Mouse (Mus musculus) MEL (cell line): ENCODE measurements around the gene Stk40. TPM values are rescaled to one million over a fixed set of nuclear protein-coding genes. Genes with fewer than 3 reads are reported as not detected.

Experiments
- DNase-seq: peaks from one replicate; pipeline ENCODE4 v3.0.0; 2011; ENCODE audit warnings: low read depth, low spot score
- H3K27ac ChIP-seq: 2 replicates; pipeline ENCODE4 v1.5.1; 2012; ENCODE audit warnings: low read depth, mild to moderate bottlenecking, control low read depth, low read length, moderate library complexity; ENCODE audit not compliant: control insufficient read depth
- H3K27me3 ChIP-seq, 2 experiments: fragments of 150-350 bp in 1 of 2; sonication (generic) in 1 of 2; 2 replicates each; pipeline ENCODE4 v1.6.1; 2012; ENCODE audit warnings: low read length in 2 of 2, mild to moderate bottlenecking in 2 of 2, improper control_type of control experiment in 1 of 2, moderate library complexity in 1 of 2; ENCODE audit not compliant: insufficient read depth in 2 of 2, control insufficient read depth in 1 of 2
- H3K36me3 ChIP-seq, 2 experiments: 2 replicates each; pipeline ENCODE4 v1.6.1; 2012 to 2014; ENCODE audit warnings: low read length in 2 of 2, improper control_type of control experiment in 1 of 2, inconsistent platforms in 1 of 2, mild to moderate bottlenecking in 1 of 2; ENCODE audit not compliant: insufficient read depth in 2 of 2, control insufficient read depth in 1 of 2
- H3K4me1 ChIP-seq, 2 experiments: fragments of 150-350 bp in 1 of 2; sonication (generic) in 1 of 2; 2 replicates each; pipeline ENCODE4 v1.6.1; 2012; ENCODE audit warnings: low read length in 2 of 2, improper control_type of control experiment in 1 of 2, mild to moderate bottlenecking in 1 of 2; ENCODE audit not compliant: insufficient read depth in 2 of 2, control insufficient read depth in 1 of 2
- H3K4me3 ChIP-seq, 2 experiments: fragments of 150-350 bp in 1 of 2; sonication (generic) in 1 of 2; 2 replicates each; pipeline ENCODE4 v1.5.1; 2012; ENCODE audit warnings: low read depth in 2 of 2, low read length in 2 of 2, mild to moderate bottlenecking in 2 of 2, moderate library complexity in 2 of 2, control low read depth in 1 of 2, improper control_type of control experiment in 1 of 2; ENCODE audit not compliant: control insufficient read depth in 1 of 2, insufficient read depth in 1 of 2
- H3K79me2 ChIP-seq: 2 replicates; pipeline ENCODE4 v1.6.1; 2012; ENCODE audit warnings: mild to moderate bottlenecking, low read length, moderate library complexity; ENCODE audit not compliant: control insufficient read depth, poor library complexity, insufficient read depth
- H3K9ac ChIP-seq: 2 replicates; pipeline ENCODE4 v1.6.1; 2012; ENCODE audit warnings: low read depth, mild to moderate bottlenecking, control low read depth, low read length, moderate library complexity; ENCODE audit not compliant: control insufficient read depth, poor library complexity, severe bottlenecking
- H3K9me3 ChIP-seq: fragments of 150-350 bp; sonication (generic); replicated peaks from 2 replicates; pipeline ENCODE4 v1.6.1; 2012; ENCODE audit warnings: mild to moderate bottlenecking, low read length, improper control_type of control experiment, moderate library complexity; ENCODE audit not compliant: insufficient read depth
- CTCF ChIP-seq, 3 experiments: IDR thresholded peaks in 2 of 3; conservative IDR thresholded peaks in 1 of 3; 2 replicates each; pipeline ENCODE4 v1.5.1; 2011 to 2012; ENCODE audit warnings: low read length in 3 of 3, low read depth in 2 of 3, mild to moderate bottlenecking in 2 of 3, improper control_type of control experiment in 1 of 3, inconsistent platforms in 1 of 3, mixed read lengths in 1 of 3, moderate library complexity in 1 of 3; ENCODE audit not compliant: control insufficient read depth in 1 of 3, insufficient read depth in 1 of 3, poor library complexity in 1 of 3, severe bottlenecking in 1 of 3
- ELF1 ChIP-seq: IDR thresholded peaks from 2 replicates; pipeline ENCODE4 v1.6.1; 2014; ENCODE audit warnings: low read depth, mild to moderate bottlenecking, inconsistent platforms, low read length, improper control_type of control experiment, moderate library complexity
- EP300 ChIP-seq, 2 experiments: IDR thresholded peaks; 2 replicates each; pipeline ENCODE4 v1.6.1; 2011; ENCODE audit warnings: improper control_type of control experiment in 2 of 2, low read length in 2 of 2, low read depth in 1 of 2, mild to moderate bottlenecking in 1 of 2
- GATA1 ChIP-seq: IDR thresholded peaks from 2 replicates; pipeline ENCODE4 v1.6.1; 2011; ENCODE audit warnings: low read depth, low read length, improper control_type of control experiment
- HCFC1 ChIP-seq: IDR thresholded peaks from 2 replicates; pipeline ENCODE4 v1.6.1; 2012; ENCODE audit warnings: low read depth, mild to moderate bottlenecking, inconsistent platforms, low read length, improper control_type of control experiment, moderate library complexity
- MAFK ChIP-seq: IDR thresholded peaks from 2 replicates; pipeline ENCODE4 v1.6.1; 2011; ENCODE audit warnings: low read depth, mild to moderate bottlenecking, low read length, improper control_type of control experiment, borderline replicate concordance
- MAZ ChIP-seq: IDR thresholded peaks from 2 replicates; pipeline ENCODE4 v1.6.1; 2012; ENCODE audit warnings: low read depth, mild to moderate bottlenecking, inconsistent platforms, low read length, improper control_type of control experiment
- MEF2A ChIP-seq: IDR thresholded peaks from 2 replicates; pipeline ENCODE4 v1.6.1; 2014; ENCODE audit warnings: low read depth, mild to moderate bottlenecking, inconsistent platforms, low read length, improper control_type of control experiment; ENCODE audit not compliant: poor library complexity, insufficient replicate concordance, severe bottlenecking; ENCODE audit errors: extremely low read depth
- NRF1 ChIP-seq: IDR thresholded peaks from 2 replicates; pipeline ENCODE4 v1.6.1; 2014; ENCODE audit warnings: low read depth, mild to moderate bottlenecking, inconsistent platforms, low read length, improper control_type of control experiment, moderate library complexity; ENCODE audit not compliant: poor library complexity, insufficient read depth, severe bottlenecking
- TAL1 ChIP-seq: IDR thresholded peaks from 2 replicates; pipeline ENCODE4 v1.6.1; 2012; ENCODE audit warnings: mild to moderate bottlenecking, inconsistent platforms, low read length, moderate library complexity, mixed read lengths
- TCF12 ChIP-seq: IDR thresholded peaks from 2 replicates; pipeline ENCODE4 v1.6.1; 2014; ENCODE audit warnings: low read depth, mild to moderate bottlenecking, inconsistent platforms, low read length, improper control_type of control experiment, moderate library complexity
- USF2 ChIP-seq, 2 experiments: IDR thresholded peaks; 2 replicates each; pipeline ENCODE4 v1.6.1; 2011 to 2012; ENCODE audit warnings: improper control_type of control experiment in 2 of 2, low read length in 2 of 2, borderline replicate concordance in 1 of 2, inconsistent platforms in 1 of 2, low read depth in 1 of 2, mild to moderate bottlenecking in 1 of 2; ENCODE audit not compliant: insufficient read depth in 1 of 2
- ZC3H11A ChIP-seq: IDR thresholded peaks from 2 replicates; pipeline ENCODE4 v1.6.1; 2012; ENCODE audit warnings: low read depth, mild to moderate bottlenecking, inconsistent platforms, low read length, improper control_type of control experiment
- ZNF384 ChIP-seq: IDR thresholded peaks from 2 replicates; pipeline ENCODE4 v1.6.1; 2012; ENCODE audit warnings: low read depth, mild to moderate bottlenecking, inconsistent platforms, low read length, improper control_type of control experiment
- polyA plus RNA-seq, 2 experiments: library from polyadenylated mRNA; stranded (reverse) in 1 of 2; unstranded in 1 of 2; fragments of >175 nt in 1 of 2; fragments of >200 nt in 1 of 2; gene quantifications; 2 replicates each; pipeline versions ENCODE4 v1.2.1 to v1.2.4; 2012; ENCODE audit warnings: low replicate concordance in 2 of 2, low read depth in 1 of 2; ENCODE audit not compliant: insufficient read length in 2 of 2, insufficient read depth in 1 of 2, missing spikeins in 1 of 2
- total RNA-seq: library from RNA; depleted of rRNA; stranded (reverse); fragments of 300-350 nt; gene quantifications from 2 replicates; pipeline ENCODE4 v1.2.3, GENCODE M21; 2012

Gene Stk40
- total and polyA plus RNA-seq, 3 experiments = 16.8 to 270 (median 79.4) TPM

GRCm38 (mm10) chr4:126161456-126161855 is 57.7 kb downstream of the Stk40 start:
- TF ChIP-seq MAZ (no peak), TAL1 (no peak), EP300 (IDR thresholded peaks at IDR 0.05; ENCODE audit: low read depth in 1 of 2, low read length in 2 of 2) (no peak), CTCF (IDR thresholded peaks at IDR 0.05 in 2 of 3, conservative IDR thresholded peaks at IDR 0.05 in 1 of 3; ENCODE audit: control insufficient read depth in 1 of 3, insufficient read depth in 1 of 3, low read depth in 2 of 3, low read length in 3 of 3, poor library complexity in 1 of 3, severe bottlenecking in 1 of 3) (no peak), MAFK (no peak), ZC3H11A (no peak), NRF1 (no peak)
- H3K36me3 ChIP-seq = peaks cover 2% of the 10 kb centered on the region in 2 experiments; a peak in 3 of 4 replicates
- H3K79me2 ChIP-seq = peaks cover 2% of the 10 kb centered on the region; the same call in 1 of the 2 replicates
- no peak for DNase-seq
- no peaks in the 10 kb centered on the region for H3K27me3 ChIP-seq
- peaks cover 0 to 9% of the 10 kb centered on the region in 2 experiments; a peak in 1 of 4 replicates for H3K4me1 ChIP-seq
- H3K9ac ChIP-seq = no peak overlapping the region
- no peak overlapping the region for H3K4me3 ChIP-seq
- no peaks in the 10 kb centered on the region for H3K9me3 ChIP-seq
- no peak overlapping the region for H3K27ac ChIP-seq

GRCm38 (mm10) chr4:126161986-126162385 is 58.2 kb downstream of the Stk40 start:
- TF ChIP-seq TCF12 (no peak), USF2 (IDR thresholded peaks at IDR 0.05; ENCODE audit: borderline replicate concordance in 1 of 2, insufficient read depth in 1 of 2, low read depth in 1 of 2, low read length in 2 of 2) (no peak), GATA1 (no peak), MEF2A (no peak), HCFC1 (no peak), ZNF384 (no peak), ELF1 (no peak)

More at GRCm38 (mm10) chr4:126161986-126162385, 58.2 kb downstream of the Stk40 start:
- H3K79me2 ChIP-seq = peaks cover 2% of the 10 kb centered on the region; the same call in 1 of the 2 replicates
- H3K36me3 ChIP-seq = peaks cover 4 to 6% of the 10 kb centered on the region in 2 experiments
- H3K4me1 ChIP-seq = peaks cover 0 to 9% of the 10 kb centered on the region in 2 experiments; a peak in 1 of 4 replicates
- H3K9me3 ChIP-seq = no peaks in the 10 kb centered on the region
- H3K9ac ChIP-seq = no peak overlapping the region
- no peak overlapping the region for H3K27ac ChIP-seq
- DNase-seq = no peak
- H3K27me3 ChIP-seq = no peaks in the 10 kb centered on the region
- H3K4me3 ChIP-seq = no peak overlapping the region
